Mouse (Mus musculus) fat pad, adult 2 months (tissue): ENCODE data around the gene Chd3.
A peak's percentile ranks its signal among the peaks of the same experiment; 100 is the strongest.
"Not testable (repeated sequence)": the region's sequence is repeated elsewhere in the genome, so short reads cannot be mapped to it uniquely, and the experiment has no call there.

Experiments used
- DNase-seq: peaks from one replicate; pipeline ENCODE4 v3.0.0-alpha.2; 2011; ENCODE audit warnings: low read depth, low spot score; ENCODE audit errors: extremely low read depth

Chd3 gene

DNA sequence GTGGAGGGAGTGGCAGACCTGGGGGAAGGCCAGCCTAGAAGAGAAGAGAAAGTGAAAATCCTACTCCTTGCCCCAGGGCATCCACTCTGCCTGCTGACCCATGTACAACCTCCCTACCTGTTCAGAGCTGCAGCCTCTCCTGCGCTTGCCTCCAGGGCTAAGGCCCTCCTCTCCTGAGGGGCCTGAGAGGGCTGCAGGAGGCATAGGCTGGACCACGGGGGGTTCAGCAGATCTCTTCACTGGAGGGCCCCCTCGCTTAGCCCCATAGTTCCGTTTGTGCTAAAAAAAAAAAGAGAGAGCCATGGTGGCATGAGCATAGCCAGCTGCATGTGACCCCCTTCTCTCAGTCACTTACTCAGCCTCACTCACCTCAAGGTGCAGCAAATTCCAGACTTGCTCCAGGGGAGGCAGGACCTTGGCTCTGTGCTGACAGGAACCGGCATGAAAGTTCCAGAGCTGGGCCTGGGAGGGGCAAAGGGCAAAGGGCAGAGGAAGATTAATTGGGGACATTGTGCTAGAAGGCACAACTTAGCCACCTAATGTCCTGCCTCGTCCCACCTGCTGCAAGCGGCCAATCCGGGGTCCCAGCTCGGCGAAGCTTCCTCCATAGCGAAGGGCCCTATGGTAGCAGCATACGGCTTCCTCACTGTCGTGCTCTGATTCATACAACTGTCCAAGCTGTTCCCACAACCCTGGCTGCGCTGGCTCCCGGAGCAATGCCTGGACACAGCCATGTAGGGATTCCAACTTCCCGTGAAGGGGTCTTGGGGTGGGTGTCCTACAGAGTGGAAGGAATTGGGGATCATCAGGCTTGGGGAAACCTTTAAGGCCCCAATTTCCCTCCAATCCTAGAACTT, 37.9 kb upstream of the Chd3 start:
- no peak for DNase-seq

- DNase-seq, result no peak
These were observed 37.1 kb upstream of the Chd3 start for GRCm38 (mm10) chr11:69406282-69406681.

GRCm38 (mm10) chr11:69405397-69406200, 36.4 kb upstream of the Chd3 start:
- no peak for DNase-seq

GRCm38 (mm10) chr11:69404595-69405396, 35.6 kb upstream of the Chd3 start:
- no peak for DNase-seq

DNA sequence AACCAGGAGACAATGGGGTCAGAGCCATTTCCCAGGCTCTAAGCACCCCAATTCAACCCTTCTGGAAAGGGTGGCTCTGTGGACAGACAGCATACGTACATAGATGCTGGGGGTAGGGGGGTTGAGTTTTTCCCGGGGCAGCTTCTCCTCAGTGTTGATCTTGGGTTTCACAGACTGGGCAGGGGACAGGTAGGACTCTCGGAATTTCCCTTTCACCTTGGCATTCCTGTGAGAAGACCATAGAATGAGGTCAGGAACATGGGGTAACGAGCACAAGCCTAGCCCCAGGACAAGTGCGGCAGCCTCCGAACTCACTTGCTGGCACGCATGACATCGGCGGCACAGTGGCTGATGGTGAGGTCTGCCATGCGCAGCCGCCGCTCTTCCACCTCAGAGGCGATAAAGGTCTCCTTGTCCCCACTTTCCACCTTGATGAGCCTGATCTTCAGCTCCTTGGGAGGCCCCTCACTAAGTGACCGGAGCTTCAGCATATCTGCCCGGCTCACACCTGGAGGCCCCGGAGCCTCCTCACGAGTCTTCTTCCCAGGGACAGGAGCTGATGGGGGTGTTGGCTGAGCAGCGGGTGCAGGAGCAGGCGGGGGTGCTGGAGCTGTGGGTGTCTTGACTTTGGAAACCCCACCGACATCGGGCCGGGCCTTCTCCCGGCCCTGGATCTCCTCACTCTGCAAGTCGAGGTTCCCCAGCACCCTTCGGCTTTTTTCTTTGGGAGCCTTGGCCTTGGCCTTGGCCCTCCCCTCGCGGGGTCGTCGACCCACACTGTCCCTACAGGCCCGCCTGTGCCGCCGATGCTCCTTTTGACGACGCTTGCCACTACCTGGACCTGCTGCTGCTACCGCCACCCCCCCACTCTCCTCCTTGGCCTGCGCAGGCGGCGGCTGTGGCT, 34.7 kb upstream of the Chd3 start:
- no peak for DNase-seq

DNA sequence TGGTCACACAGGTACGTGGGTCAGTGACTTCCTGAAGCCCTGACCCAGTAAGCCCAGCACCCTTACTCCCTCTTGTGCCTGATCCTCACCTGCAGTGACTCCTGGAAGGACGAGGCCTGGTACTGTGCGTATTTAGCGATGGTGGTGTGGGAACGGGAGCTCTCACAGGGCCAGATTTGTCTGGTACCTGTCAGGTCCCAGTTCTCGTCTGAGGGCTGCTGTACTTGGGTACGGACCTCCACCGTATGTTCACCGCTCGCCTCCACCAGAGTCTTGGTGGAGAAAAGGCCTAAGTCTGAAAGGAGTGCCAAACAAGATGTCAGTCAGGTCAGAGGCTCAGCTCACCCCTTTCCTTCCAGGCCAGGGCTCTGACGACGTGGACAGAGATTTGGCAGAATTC, 32.8 kb upstream of the Chd3 start:
- DNase-seq, result no peak

DNA sequence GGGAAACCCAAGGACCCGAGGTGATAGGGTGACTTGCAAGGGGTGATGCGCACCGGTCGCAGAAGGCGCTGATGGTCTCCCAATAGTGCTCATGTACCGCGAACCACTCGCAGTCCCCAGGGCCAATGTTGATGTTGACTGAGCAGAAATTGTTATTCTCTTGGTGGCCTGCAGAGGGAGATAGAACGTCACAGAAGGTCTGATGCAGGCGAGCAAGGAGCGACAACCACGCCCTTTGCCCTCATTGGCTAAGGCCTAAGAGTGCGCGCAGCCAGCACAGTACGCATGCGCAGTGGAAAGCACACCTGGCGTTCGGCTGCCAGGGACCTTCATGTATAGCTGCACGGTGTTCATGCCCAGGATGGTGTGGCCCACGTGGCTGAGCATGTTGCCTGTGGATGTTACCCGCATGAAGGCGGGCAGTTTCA, 32.0 kb upstream of the Chd3 start:
- DNase-seq, result no peak

DNA sequence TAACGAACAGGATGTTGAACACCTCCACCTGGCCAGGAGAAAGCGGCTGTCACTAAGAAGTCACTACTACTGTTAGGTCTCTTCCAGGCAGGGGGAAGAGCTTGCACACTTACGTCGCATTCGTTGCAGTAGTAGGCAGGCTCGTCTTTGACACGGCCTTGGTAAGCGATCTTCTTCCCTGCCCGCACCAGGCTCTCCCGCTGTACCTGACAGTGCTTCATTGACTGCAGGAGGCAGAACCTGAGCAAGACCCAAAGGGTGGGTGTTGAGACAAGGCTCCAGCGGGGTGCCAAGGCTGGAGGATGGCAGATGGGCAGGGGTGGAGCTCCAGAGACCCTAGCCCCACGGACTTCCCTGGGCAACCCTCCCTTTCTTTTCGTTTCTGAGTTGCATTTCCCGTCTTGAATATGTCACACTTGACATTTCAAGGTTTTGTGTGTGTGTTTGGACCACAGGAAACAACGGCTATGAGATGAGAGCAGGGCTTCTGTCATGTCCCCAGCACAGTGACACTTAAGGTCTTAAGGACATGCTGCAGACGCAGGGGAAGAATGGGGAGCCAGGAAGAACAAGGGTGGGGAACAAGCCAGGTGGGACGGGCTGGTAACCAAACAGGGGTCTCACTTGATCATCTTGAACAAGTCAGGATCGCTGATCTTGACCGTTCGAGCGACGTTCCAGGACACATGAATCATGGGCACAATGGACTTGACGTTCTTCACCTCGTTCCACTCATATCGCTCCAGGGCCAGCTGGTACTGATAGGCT, 31.1 kb upstream of the Chd3 start:
- DNase-seq, result no peak

- DNase-seq, result no peak
These were observed 30.2 kb upstream of the Chd3 start for GRCm38 (mm10) chr11:69399201-69400082.

DNA sequence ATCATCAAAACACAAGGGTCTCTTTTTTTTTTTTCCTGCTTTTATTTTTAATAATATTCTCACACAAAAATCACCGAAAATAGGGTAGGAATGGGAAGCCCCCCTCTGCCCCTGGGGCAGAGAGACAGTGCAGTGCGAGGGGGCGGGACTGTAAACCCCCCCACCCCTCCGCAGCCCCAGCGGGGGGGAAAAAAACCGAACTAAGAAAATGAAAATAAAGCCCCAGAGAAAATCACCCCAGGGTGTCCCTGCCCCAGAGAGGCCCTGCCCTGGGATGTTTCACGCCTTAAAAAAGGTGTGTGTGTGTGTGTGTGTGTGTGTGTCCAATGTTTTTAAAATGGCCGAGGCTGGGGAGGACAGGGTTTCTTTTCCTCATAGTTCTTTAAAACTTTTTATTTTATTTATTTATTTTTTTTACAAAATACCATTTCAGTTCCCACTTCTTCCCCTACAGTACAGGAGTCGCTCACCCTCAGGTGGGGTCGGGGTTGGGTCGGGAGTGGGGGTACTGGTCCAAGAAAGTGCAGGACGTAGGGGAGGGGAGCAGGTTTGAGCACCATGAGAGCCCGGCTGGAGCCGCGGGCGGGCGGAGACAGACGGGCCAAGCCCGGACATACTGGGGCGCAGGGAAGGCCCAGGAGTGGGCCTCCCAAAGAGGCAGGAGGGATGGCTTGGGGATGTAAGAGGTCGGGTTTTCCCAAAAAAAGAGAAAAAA, 29.4 kb upstream of the Chd3 start:
- DNase-seq, result no peak

GRCm38 (mm10) chr11:69398059-69398458, 28.9 kb upstream of the Chd3 start, which contains the start of gene Tmem88:
Gene Tmem88, minus strand, starts transcription at chr11:69398234.
- no peak for DNase-seq

GRCm38 (mm10) chr11:69397581-69398057, 28.4 kb upstream of the Chd3 start:
- no peak for DNase-seq

DNA sequence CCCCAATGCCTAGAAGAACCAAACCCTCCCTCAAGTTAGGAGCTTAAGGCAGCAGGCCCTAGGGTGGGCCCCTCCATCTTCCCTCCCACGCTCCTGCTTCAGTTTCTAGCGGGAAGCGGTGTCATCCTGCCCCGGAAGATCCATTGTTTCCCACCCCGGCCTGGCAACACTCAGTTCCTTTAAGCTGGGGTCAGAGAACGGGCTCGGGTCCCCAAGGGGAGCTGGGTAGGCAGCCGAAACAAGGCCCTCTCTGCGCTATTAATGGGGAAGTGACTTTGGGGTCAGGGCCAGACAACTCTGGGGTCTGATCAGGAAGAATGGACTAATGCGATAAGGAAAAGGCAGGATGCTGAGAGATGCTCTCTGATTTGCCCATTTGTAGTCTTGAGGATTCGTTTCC, 27.6 kb upstream of the Chd3 start:
- no peak for DNase-seq

DNA sequence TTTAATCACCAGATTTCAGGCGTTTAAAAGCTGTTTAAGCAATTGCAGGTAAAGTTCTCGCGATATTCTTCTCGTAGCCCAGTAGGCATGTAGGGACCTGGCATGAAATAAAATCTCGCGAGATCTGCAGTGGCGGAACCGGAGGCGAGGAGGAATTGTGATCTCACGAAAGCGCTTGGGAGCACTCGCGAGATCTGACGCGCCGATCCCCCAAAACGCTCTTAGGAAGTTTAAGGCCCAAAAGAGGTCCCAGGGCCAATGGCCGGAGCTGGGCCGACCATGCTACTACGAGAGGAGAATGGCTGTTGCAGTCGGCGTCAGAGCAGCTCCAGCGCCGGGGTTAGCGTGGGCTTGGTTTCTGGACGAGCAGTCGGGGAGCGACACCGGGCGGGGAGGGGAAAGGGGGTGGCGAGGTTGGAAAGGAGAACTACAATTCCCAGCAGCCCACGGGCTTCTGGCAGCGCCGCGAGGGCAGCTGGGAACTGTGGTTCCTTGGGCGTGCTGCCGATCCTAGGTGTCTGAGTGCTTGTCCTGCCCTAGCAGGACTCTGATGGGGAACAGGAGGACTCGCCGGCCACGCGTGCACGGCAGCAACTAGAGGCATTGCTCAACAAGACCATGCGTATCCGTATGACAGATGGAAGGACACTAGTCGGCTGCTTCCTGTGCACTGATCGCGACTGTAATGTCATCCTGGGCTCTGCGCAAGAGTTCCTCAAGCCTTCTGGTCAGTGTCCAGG, 26.6 kb upstream of the Chd3 start:
- peak; percentile 95 for DNase-seq

DNA sequence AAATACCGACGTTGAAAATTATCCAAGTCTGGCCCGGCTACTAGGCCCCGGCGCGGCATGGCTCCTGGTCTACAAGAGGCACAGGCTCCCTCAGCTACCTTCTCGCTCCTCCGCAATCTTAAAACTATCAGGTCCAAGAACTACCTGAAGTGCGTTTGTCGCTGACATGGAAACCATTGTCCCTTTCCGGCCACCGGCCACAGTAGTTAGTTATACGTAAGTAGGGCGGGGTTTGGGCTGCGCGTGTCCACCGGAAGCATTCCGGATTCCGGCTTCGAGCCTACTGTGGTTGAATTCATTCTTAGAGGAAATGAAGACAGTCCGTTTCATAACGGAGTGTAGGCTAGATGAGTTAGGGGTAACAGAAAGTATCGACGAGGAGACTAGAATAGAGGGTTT, 26.0 kb upstream of the Chd3 start, which contains the start of the genes Naa38 and Cyb5d1:
Gene Naa38, plus strand, starts transcription at position 253 of the 399 bp plus-strand sequence.
Gene Cyb5d1, minus strand, starts transcription at position 397 of the 399 bp plus-strand sequence.
- not testable (repeated sequence) for DNase-seq

GRCm38 (mm10) chr11:69394591-69395167, 25.5 kb upstream of the Chd3 start:
- DNase-seq, result not testable (repeated sequence)
